Mouse (Mus musculus) small intestine, adult 2 months (tissue): ENCODE measurements around the gene Secisbp2.

ENCODE experiments used
- CTCF ChIP-seq: fragments of 200-500 bp; IDR thresholded peaks from 2 replicates; pipeline ENCODE4 v1.5.1; 2012; ENCODE audit warnings: low read depth, mild to moderate bottlenecking, control low read depth, inconsistent platforms, low read length, moderate library complexity, mixed read lengths; ENCODE audit not compliant: insufficient replicate concordance, insufficient read length; ENCODE audit errors: extremely low read depth
- POLR2A ChIP-seq: fragments of 200-500 bp; IDR thresholded peaks from 2 replicates; pipeline ENCODE4 v1.6.1; 2012; ENCODE audit warnings: low read depth, mild to moderate bottlenecking, control low read depth, inconsistent platforms, low read length, moderate library complexity

GRCm38 (mm10) chr13:51724566-51724965 lies 73.1 kb downstream of the Secisbp2 start:
- TF ChIP-seq CTCF, result no peak
- no peak for TF ChIP-seq POLR2A
